Mouse (Mus musculus) hindbrain, embryonic 12.5 days (tissue): ENCODE data around the gene Bcor. TPM values are rescaled to one million over a fixed set of nuclear protein-coding genes. Genes with fewer than 3 reads are reported as not detected.

Source experiments
- ATAC-seq: fragments of 200-750 bp; cut with Nextera tagmentation; 2 replicates; pipeline ENCODE4 v1.8.0; 2017; ENCODE audit warnings: moderate TSS enrichment; ENCODE audit not compliant: low FRiP score
- H3K27ac ChIP-seq: fragments of 300-500 bp; sonication (generic); 2 replicates; pipeline ENCODE4 v1.5.1; 2016; ENCODE audit warnings: mild to moderate bottlenecking
- H3K27me3 ChIP-seq: fragments of 300-500 bp; sonication (generic); 2 replicates; pipeline ENCODE4 v1.6.1; 2016; ENCODE audit warnings: mild to moderate bottlenecking
- H3K36me3 ChIP-seq: fragments of 300-500 bp; sonication (generic); 2 replicates; pipeline ENCODE4 v1.6.1; 2016; ENCODE audit warnings: mild to moderate bottlenecking
- H3K4me1 ChIP-seq: fragments of 300-500 bp; sonication (generic); 2 replicates; pipeline ENCODE4 v1.6.1; 2016
- H3K4me2 ChIP-seq: fragments of 300-500 bp; sonication (generic); replicated peaks from 2 replicates; pipeline ENCODE4 v1.6.1; 2016; ENCODE audit warnings: mild to moderate bottlenecking
- H3K4me3 ChIP-seq: fragments of 300-500 bp; sonication (generic); 2 replicates; pipeline ENCODE4 v1.5.1; 2016; ENCODE audit warnings: mild to moderate bottlenecking
- H3K9ac ChIP-seq: fragments of 300-500 bp; sonication (generic); 2 replicates; pipeline ENCODE4 v1.6.1; 2016; ENCODE audit warnings: mild to moderate bottlenecking, moderate library complexity
- H3K9me3 ChIP-seq: fragments of 300-500 bp; sonication (generic); replicated peaks from 2 replicates; pipeline ENCODE4 v1.6.1; 2016; ENCODE audit warnings: mild to moderate bottlenecking
- WGBS: fragments of 180-500 bp; shearing (Covaris S2); methylation state at CpG from one replicate; pipeline ENCODE4 v1.1.7; 2016; 5-methylcytosine and 5-hydroxymethylcytosine counted together
- polyA plus RNA-seq: library from polyadenylated mRNA; unstranded; fragments of >200 nt; fragmentation: Nextera tagmentation; extraction: Ambion mirVana; gene quantifications from 2 replicates; pipeline ENCODE4 v1.2.1, GENCODE M21; 2016

Gene Bcor
- polyA plus RNA-seq, 1 experiment from 2014 or later = 23.7 TPM

- Histone ChIP-seq H3K27ac (no peak overlapping the region), H3K4me3 (no peak overlapping the region), H3K4me2 (no peak overlapping the region), H3K9ac (no peak overlapping the region), H3K27me3 (peaks cover 94% of the 10 kb centered on the region), H3K9me3 (no peaks in the 10 kb centered on the region), H3K4me1 (peaks cover 67% of the 10 kb centered on the region), H3K36me3 (no peaks in the 10 kb centered on the region)
- no peak for ATAC-seq
- 10% methylated on average over 9 of the region's 9 CpGs for WGBS
These were observed 157.0 kb downstream of the Bcor start for GRCm38 (mm10) chrX:12003106-12003505.

GRCm38 (mm10) chrX:12002596-12002995 is 157.6 kb downstream of the Bcor start:
- Histone ChIP-seq H3K27ac (no peak overlapping the region), H3K27me3 (peaks cover 99% of the 10 kb centered on the region)

GRCm38 (mm10) chrX:12001969-12002368 is 158.2 kb downstream of the Bcor start:
- H3K27me3 ChIP-seq = peaks cover 98% of the 10 kb centered on the region
- no peak for ATAC-seq
- no peak overlapping the region for H3K4me3 ChIP-seq
- H3K27ac ChIP-seq = peak overlapping the region; percentile 80
- WGBS = 11% methylated on average over 2 of the region's 3 CpGs
- no peaks in the 10 kb centered on the region for H3K36me3 ChIP-seq
- H3K9me3 ChIP-seq = no peaks in the 10 kb centered on the region
- H3K9ac ChIP-seq = no peak overlapping the region
- peaks cover 67% of the 10 kb centered on the region for H3K4me1 ChIP-seq
- H3K4me2 ChIP-seq = 0 out of 2 replicates have a peak overlapping the region, but pooled peaks have one; percentile 1

More at GRCm38 (mm10) chrX:12002596-12002995, 157.6 kb downstream of the Bcor start:
- Histone ChIP-seq H3K9me3 (no peaks in the 10 kb centered on the region), H3K9ac (no peak overlapping the region), H3K4me3 (no peak overlapping the region), H3K4me1 (peaks cover 67% of the 10 kb centered on the region), H3K36me3 (no peaks in the 10 kb centered on the region), H3K4me2 (no peak overlapping the region)
- 14% methylated on average over 6 of the region's 6 CpGs for WGBS
- ATAC-seq = no peak

GRCm38 (mm10) chrX:12001336-12001735 is 158.8 kb downstream of the Bcor start:
- peaks cover 98% of the 10 kb centered on the region for H3K27me3 ChIP-seq
- peaks cover 67% of the 10 kb centered on the region for H3K4me1 ChIP-seq
- WGBS = 8% methylated on average over 16 of the region's 16 CpGs
- H3K36me3 ChIP-seq = no peaks in the 10 kb centered on the region
- H3K9me3 ChIP-seq = no peaks in the 10 kb centered on the region
- H3K4me2 ChIP-seq = peak overlapping the region; percentile 1; the same call in 1 of the 2 replicates
- H3K27ac ChIP-seq = peak overlapping the region; percentile 80
- no peak overlapping the region for H3K4me3 ChIP-seq
- 0 out of 2 replicates have a peak overlapping the region, but pooled peaks have one; percentile 18 for H3K9ac ChIP-seq
- ATAC-seq = 0 out of 2 replicates have a peak, but pooled peaks have one; percentile 16

- H3K27me3 ChIP-seq = peaks cover 96% of the 10 kb centered on the region
- H3K4me1 ChIP-seq = peaks cover 61% of the 10 kb centered on the region
- 5% methylated on average over 13 of the region's 13 CpGs for WGBS
- no peak overlapping the region for H3K4me2 ChIP-seq
- ATAC-seq = no peak
- no peak overlapping the region for H3K9ac ChIP-seq
- no peak overlapping the region for H3K4me3 ChIP-seq
- no peaks in the 10 kb centered on the region for H3K9me3 ChIP-seq
- H3K27ac ChIP-seq = peak overlapping the region; percentile 80
- no peaks in the 10 kb centered on the region for H3K36me3 ChIP-seq
These were observed 159.5 kb downstream of the Bcor start for GRCm38 (mm10) chrX:12000620-12001019.

- no peaks in the 10 kb centered on the region for H3K9me3 ChIP-seq
- 7% methylated on average over 19 of the region's 19 CpGs for WGBS
- H3K9ac ChIP-seq = no peak overlapping the region
- H3K27me3 ChIP-seq = peaks cover 94% of the 10 kb centered on the region
- no peak for ATAC-seq
- H3K4me2 ChIP-seq = 0 out of 2 replicates have a peak overlapping the region, but pooled peaks have one; percentile 13
- H3K4me1 ChIP-seq = peaks cover 54% of the 10 kb centered on the region
- no peak overlapping the region for H3K4me3 ChIP-seq
- no peaks in the 10 kb centered on the region for H3K36me3 ChIP-seq
- peak overlapping the region; percentile 80 for H3K27ac ChIP-seq
These were observed 160.2 kb downstream of the Bcor start for GRCm38 (mm10) chrX:11999951-12000350.

GRCm38 (mm10) chrX:11998934-11999336 is 161.2 kb downstream of the Bcor start:
- H3K27me3 ChIP-seq = peaks cover 89% of the 10 kb centered on the region
- peaks cover 46% of the 10 kb centered on the region for H3K4me1 ChIP-seq
- H3K4me3 ChIP-seq = peak overlapping the region; percentile 26
- peak overlapping the region; percentile 80 for H3K27ac ChIP-seq
- WGBS = 0% methylated on average over 6 of the region's 41 CpGs
- peak overlapping the region; percentile 44 for H3K9ac ChIP-seq
- no peaks in the 10 kb centered on the region for H3K36me3 ChIP-seq
- peak; percentile 81 for ATAC-seq
- no peaks in the 10 kb centered on the region for H3K9me3 ChIP-seq
- H3K4me2 ChIP-seq = peak overlapping the region; percentile 53

GRCm38 (mm10) chrX:11996891-11997290 is 163.3 kb downstream of the Bcor start:
- no peaks in the 10 kb centered on the region for H3K9me3 ChIP-seq
- H3K4me1 ChIP-seq = peaks cover 32% of the 10 kb centered on the region
- H3K4me3 ChIP-seq = no peak overlapping the region
- H3K4me2 ChIP-seq = no peak overlapping the region
- no peak for ATAC-seq
- no peaks in the 10 kb centered on the region for H3K36me3 ChIP-seq
- peaks cover 77% of the 10 kb centered on the region for H3K27me3 ChIP-seq
- H3K27ac ChIP-seq = no peak overlapping the region
- no peak overlapping the region for H3K9ac ChIP-seq
- WGBS = 76% methylated on average over 2 of the region's 2 CpGs

GRCm38 (mm10) chrX:11996489-11996888 is 163.7 kb downstream of the Bcor start:
- Histone ChIP-seq H3K4me1 (peaks cover 28% of the 10 kb centered on the region), H3K4me3 (no peak overlapping the region), H3K9me3 (no peaks in the 10 kb centered on the region), H3K27ac (no peak overlapping the region), H3K4me2 (no peak overlapping the region), H3K27me3 (peaks cover 72% of the 10 kb centered on the region), H3K9ac (no peak overlapping the region), H3K36me3 (no peaks in the 10 kb centered on the region)
- ATAC-seq = no peak
- WGBS = 76% methylated on average over 8 of the region's 8 CpGs

- Histone ChIP-seq H3K9ac (no peak overlapping the region), H3K27ac (no peak overlapping the region), H3K4me3 (no peak overlapping the region), H3K36me3 (no peaks in the 10 kb centered on the region), H3K4me1 (peaks cover 7% of the 10 kb centered on the region), H3K9me3 (no peaks in the 10 kb centered on the region), H3K27me3 (peaks cover 54% of the 10 kb centered on the region), H3K4me2 (no peak overlapping the region)
- WGBS = 78% methylated on average over 5 of the region's 5 CpGs
- ATAC-seq = no peak
These were observed 166.3 kb downstream of the Bcor start for GRCm38 (mm10) chrX:11993641-11994419.

- Histone ChIP-seq H3K9ac (no peak overlapping the region), H3K27me3 (peaks cover 39% of the 10 kb centered on the region), H3K27ac (no peak overlapping the region), H3K4me3 (no peak overlapping the region), H3K4me2 (no peak overlapping the region), H3K9me3 (no peaks in the 10 kb centered on the region), H3K4me1 (no peaks in the 10 kb centered on the region), H3K36me3 (no peaks in the 10 kb centered on the region)
- WGBS = 69% methylated on average over 13 of the region's 13 CpGs
- ATAC-seq = no peak
These were observed 170.7 kb downstream of the Bcor start for GRCm38 (mm10) chrX:11989471-11989870.

GRCm38 (mm10) chrX:11988191-11988896 is 171.8 kb downstream of the Bcor start:
- Histone ChIP-seq H3K36me3 (no peaks in the 10 kb centered on the region), H3K9ac (no peak overlapping the region), H3K27ac (no peak overlapping the region), H3K4me2 (no peak overlapping the region), H3K27me3 (peaks cover 34% of the 10 kb centered on the region), H3K9me3 (no peaks in the 10 kb centered on the region), H3K4me3 (no peak overlapping the region), H3K4me1 (no peaks in the 10 kb centered on the region)
- no peak for ATAC-seq
- WGBS = 43% methylated on average over 7 of the region's 7 CpGs
